Comparison of ENCODE assay signal across 23 mouse cellular contexts in the genomic region with DNA sequence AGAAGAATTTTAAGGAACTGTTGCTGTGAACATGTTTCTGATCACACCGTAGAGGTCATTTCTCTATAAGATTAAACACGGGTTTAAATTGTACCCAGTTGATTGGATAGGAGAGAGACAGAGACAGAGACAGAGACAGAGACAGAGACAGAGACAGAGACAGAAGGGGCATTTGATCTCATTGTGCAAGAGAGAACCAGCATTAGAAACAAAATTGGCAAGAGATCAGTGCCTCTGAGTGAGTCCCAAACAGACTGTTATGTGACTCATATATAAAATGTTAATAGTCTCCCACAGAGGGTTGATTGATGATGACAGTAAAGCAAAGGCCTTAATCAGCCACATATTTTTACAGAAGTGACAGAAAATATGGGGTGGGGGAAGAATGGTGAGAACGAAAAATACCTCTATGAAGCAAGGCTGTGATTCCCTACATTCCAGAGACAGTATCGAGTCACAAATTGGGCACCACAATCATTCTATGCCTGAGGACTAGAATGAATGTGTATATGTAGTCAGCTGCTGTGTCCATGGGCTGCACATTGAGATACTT. TPM values are rescaled to one million over a fixed set of nuclear protein-coding genes. Genes with fewer than 3 reads are reported as not detected.
"Had no signal": no experiment of that assay in that cellular context is flagged by ENCODE, and none has a peak within 500 bp of the region (broad histone marks: within the 10 kb centered on the region; RNA-seq: fewer than 3 reads in every experiment).

No protein-coding gene starts in this region.

- H3K27me3 ChIP-seq: kidney, embryonic 15.5 days; limb, embryonic 12.5 days; limb, embryonic 15.5 days; lung, embryonic 15.5 days; midbrain, embryonic 12.5 days; midbrain, embryonic 15.5 days; neural tube, embryonic 13.5 days had no signal

- DNase-seq: kidney, adult 11 months; kidney, adult 8-10 months; kidney, postnatal 25 days; layer of hippocampus, adult 9-11 months; liver, postnatal 0 days; lung, postnatal 10 days; lung, postnatal 4 days; retina, postnatal 1 day; right cerebral cortex, postnatal 25 days; thymus, adult 18-20 months; thymus, postnatal 4 days had no signal

- ATAC-seq: liver, postnatal 0 days; midbrain, embryonic 15.5 days had no signal

- H3K4me1 ChIP-seq: limb, embryonic 12.5 days; limb, embryonic 15.5 days; lung, embryonic 15.5 days; midbrain, embryonic 12.5 days; midbrain, embryonic 15.5 days; neural tube, embryonic 13.5 days had no signal

- H3K9ac ChIP-seq: kidney, embryonic 15.5 days; limb, embryonic 12.5 days; limb, embryonic 15.5 days; liver, embryonic 14.5 days; liver, postnatal 0 days; lung, embryonic 15.5 days; midbrain, embryonic 12.5 days; midbrain, embryonic 15.5 days; neural tube, embryonic 13.5 days had no signal

- H3K4me2 ChIP-seq: kidney, embryonic 15.5 days; limb, embryonic 12.5 days; limb, embryonic 15.5 days; liver, embryonic 11.5 days; lung, embryonic 15.5 days; midbrain, embryonic 12.5 days; midbrain, embryonic 15.5 days; neural tube, embryonic 13.5 days had no signal

- H3K9me3 ChIP-seq: kidney, embryonic 15.5 days; limb, embryonic 12.5 days; limb, embryonic 15.5 days; lung, embryonic 15.5 days; midbrain, embryonic 12.5 days; midbrain, embryonic 15.5 days; neural tube, embryonic 13.5 days had no signal

- H3K4me3 ChIP-seq: kidney, embryonic 15.5 days; layer of hippocampus, adult 2 months; limb, embryonic 12.5 days; limb, embryonic 15.5 days; lung, embryonic 15.5 days; midbrain, embryonic 12.5 days; midbrain, embryonic 15.5 days; neural tube, embryonic 13.5 days had no signal

- H3K36me3 ChIP-seq: kidney, embryonic 15.5 days; limb, embryonic 12.5 days; limb, embryonic 15.5 days; lung, embryonic 15.5 days; midbrain, embryonic 12.5 days; midbrain, embryonic 15.5 days; neural tube, embryonic 13.5 days had no signal

- H3K27ac ChIP-seq: kidney, embryonic 15.5 days; layer of hippocampus, adult 2 months; limb, embryonic 12.5 days; limb, embryonic 15.5 days; liver, embryonic 14.5 days; lung, embryonic 15.5 days; midbrain, embryonic 12.5 days; midbrain, embryonic 15.5 days; neural tube, embryonic 13.5 days had no signal

RNA-seq across cellular contexts. Expression of a gene that starts 51.1 kb away (rescaled TPM):
- total RNA-seq: megakaryocyte, adult 5-6 weeks; neutrophil, adult 5-6 weeks had no signal
